Mouse (Mus musculus) heart, embryonic 16.5 days (tissue): ENCODE measurements at regions not wholly inside any gene's neighbourhood (a gene's known extent, or its start where the extent isn't known, plus 50 kb on each side); places are given as distances from the start of the nearest gene placed in this dataset.
A peak's percentile ranks its signal among the peaks of the same experiment; 100 is the strongest.

Experiments used
- ATAC-seq: fragments of 200-750 bp; cut with Nextera tagmentation; replicated peaks from 2 replicates; pipeline ENCODE4 v1.8.0; 2017; ENCODE audit warnings: moderate number of reproducible peaks; ENCODE audit not compliant: insufficient read depth, low FRiP score; ENCODE audit errors: extremely low read depth
- H3K27ac ChIP-seq: fragments of 300-500 bp; sonication (generic); 2 replicates; pipeline ENCODE4 v1.5.1; 2014; ENCODE audit warnings: mild to moderate bottlenecking, low read length, control low read depth, moderate library complexity
- H3K27me3 ChIP-seq: fragments of 300-500 bp; sonication (generic); 2 replicates; pipeline ENCODE4 v1.6.1; 2014; ENCODE audit warnings: low read length, mixed read lengths; ENCODE audit not compliant: control insufficient read depth, insufficient read depth
- H3K36me3 ChIP-seq: fragments of 300-500 bp; sonication (generic); 2 replicates; pipeline ENCODE4 v1.6.1; 2014; ENCODE audit not compliant: control insufficient read depth, insufficient read depth
- H3K4me1 ChIP-seq: fragments of 300-500 bp; sonication (generic); 2 replicates; pipeline ENCODE4 v1.6.1; 2014; ENCODE audit warnings: low read length, mixed read lengths; ENCODE audit not compliant: control insufficient read depth, insufficient read depth
- H3K4me2 ChIP-seq: fragments of 300-500 bp; sonication (generic); 2 replicates; pipeline ENCODE4 v1.6.1; 2014; ENCODE audit warnings: low read depth, mild to moderate bottlenecking, control low read depth, low read length
- H3K4me3 ChIP-seq: fragments of 300-500 bp; sonication (generic); 2 replicates; pipeline ENCODE4 v1.5.1; 2014; ENCODE audit warnings: mild to moderate bottlenecking, control low read depth, low read length
- H3K9ac ChIP-seq: fragments of 300-500 bp; sonication (generic); 2 replicates; pipeline ENCODE4 v1.6.1; 2014; ENCODE audit warnings: low read length, control low read depth
- H3K9me3 ChIP-seq: fragments of 300-500 bp; sonication (generic); replicated peaks from 2 replicates; pipeline ENCODE4 v1.6.1; 2016; ENCODE audit warnings: low read length; ENCODE audit not compliant: control insufficient read depth
- WGBS: fragments of 180-500 bp; shearing (Covaris S2); extraction: QIAGEN DNeasy Blood & Tissue Kit; methylation state at CpG from one replicate; pipeline ENCODE4 v1.1.7; 2014; 5-methylcytosine and 5-hydroxymethylcytosine counted together

- Histone ChIP-seq H3K27me3 (no peaks in the 10 kb centered on the region), H3K36me3 (no peaks in the 10 kb centered on the region), H3K4me3 (peak overlapping the region; percentile 42), H3K4me1 (peaks cover 5% of the 10 kb centered on the region; the same call in 1 of the 2 replicates), H3K9ac (peak overlapping the region; percentile 51), H3K27ac (no peak overlapping the region), H3K4me2 (peak overlapping the region; percentile 65), H3K9me3 (no peaks in the 10 kb centered on the region)
- peak; percentile 63 for ATAC-seq
- WGBS: 32% methylated on average over 10 of the region's 10 CpGs
Measured at GRCm38 (mm10) chr8:109185558-109186198, 308.1 kb upstream of the Pmfbp1 start.

- H3K4me3 ChIP-seq: no peak overlapping the region
- ATAC-seq: no peak
- no peak overlapping the region for H3K9ac ChIP-seq
- H3K27ac ChIP-seq: no peak overlapping the region
- H3K27me3 ChIP-seq: no peaks in the 10 kb centered on the region
- H3K36me3 ChIP-seq: no peaks in the 10 kb centered on the region
- WGBS: 75% methylated on average over 7 of the region's 7 CpGs
- H3K4me2 ChIP-seq: no peak overlapping the region
- no peaks in the 10 kb centered on the region for H3K9me3 ChIP-seq
- H3K4me1 ChIP-seq: peaks cover 5% of the 10 kb centered on the region; the same call in 1 of the 2 replicates
Measured at GRCm38 (mm10) chr8:109187617-109188016, 306.2 kb upstream of the Pmfbp1 start.

- 89% methylated on average over 8 of the region's 8 CpGs for WGBS
- H3K27ac ChIP-seq: no peak overlapping the region
- no peak for ATAC-seq
Measured at GRCm38 (mm10) chr8:109214247-109214646, 279.6 kb upstream of the Pmfbp1 start.

GRCm38 (mm10) chr8:109216318-109216717 lies 277.5 kb upstream of the Pmfbp1 start:
- WGBS: 90% methylated on average over 5 of the region's 5 CpGs
- Histone ChIP-seq H3K27ac (no peak overlapping the region), H3K9me3 (no peaks in the 10 kb centered on the region), H3K4me2 (no peak overlapping the region), H3K27me3 (no peaks in the 10 kb centered on the region), H3K4me3 (no peak overlapping the region), H3K9ac (no peak overlapping the region), H3K36me3 (no peaks in the 10 kb centered on the region), H3K4me1 (no peaks in the 10 kb centered on the region)
- no peak for ATAC-seq

More at GRCm38 (mm10) chr8:109214247-109214646, 279.6 kb upstream of the Pmfbp1 start:
- H3K4me1 ChIP-seq: no peaks in the 10 kb centered on the region
- H3K4me2 ChIP-seq: no peak overlapping the region
- H3K27me3 ChIP-seq: no peaks in the 10 kb centered on the region
- H3K4me3 ChIP-seq: no peak overlapping the region
- H3K36me3 ChIP-seq: no peaks in the 10 kb centered on the region
- H3K9me3 ChIP-seq: no peaks in the 10 kb centered on the region
- H3K9ac ChIP-seq: no peak overlapping the region

GRCm38 (mm10) chr8:109217326-109217725 lies 276.5 kb upstream of the Pmfbp1 start:
- ATAC-seq: no peak
- Histone ChIP-seq H3K36me3 (no peaks in the 10 kb centered on the region), H3K9ac (no peak overlapping the region), H3K4me1 (no peaks in the 10 kb centered on the region), H3K27ac (no peak overlapping the region), H3K9me3 (no peaks in the 10 kb centered on the region), H3K4me3 (no peak overlapping the region), H3K4me2 (no peak overlapping the region), H3K27me3 (no peaks in the 10 kb centered on the region)
- WGBS: 91% methylated on average over 19 of the region's 19 CpGs

GRCm38 (mm10) chr8:109232281-109233234 lies 261.3 kb upstream of the Pmfbp1 start:
- H3K9me3 ChIP-seq: no peaks in the 10 kb centered on the region
- H3K4me2 ChIP-seq: no peak overlapping the region
- H3K27ac ChIP-seq: no peak overlapping the region
- H3K27me3 ChIP-seq: no peaks in the 10 kb centered on the region
- no peaks in the 10 kb centered on the region for H3K36me3 ChIP-seq
- ATAC-seq: no peak
- no peaks in the 10 kb centered on the region for H3K4me1 ChIP-seq
- 69% methylated on average over 32 of the region's 32 CpGs for WGBS
- no peak overlapping the region for H3K9ac ChIP-seq
- no peak overlapping the region for H3K4me3 ChIP-seq

GRCm38 (mm10) chr8:109245526-109245925 lies 248.3 kb upstream of the Pmfbp1 start:
- WGBS: 69% methylated on average over 8 of the region's 8 CpGs
- no peak overlapping the region for H3K4me2 ChIP-seq

GRCm38 (mm10) chr8:109247875-109248274 lies 246.0 kb upstream of the Pmfbp1 start:
- Histone ChIP-seq H3K4me1 (no peaks in the 10 kb centered on the region), H3K36me3 (no peaks in the 10 kb centered on the region), H3K27me3 (no peaks in the 10 kb centered on the region), H3K27ac (no peak overlapping the region), H3K4me2 (no peak overlapping the region), H3K9ac (no peak overlapping the region), H3K9me3 (no peaks in the 10 kb centered on the region), H3K4me3 (no peak overlapping the region)
- WGBS: 82% methylated on average over 6 of the region's 6 CpGs
- no peak for ATAC-seq

More at GRCm38 (mm10) chr8:109245526-109245925, 248.3 kb upstream of the Pmfbp1 start:
- ATAC-seq: no peak
- Histone ChIP-seq H3K9ac (no peak overlapping the region), H3K4me1 (no peaks in the 10 kb centered on the region), H3K27me3 (no peaks in the 10 kb centered on the region), H3K36me3 (no peaks in the 10 kb centered on the region), H3K27ac (no peak overlapping the region), H3K4me3 (no peak overlapping the region), H3K9me3 (no peaks in the 10 kb centered on the region)

- Histone ChIP-seq H3K9me3 (no peaks in the 10 kb centered on the region), H3K4me3 (no peak overlapping the region), H3K36me3 (no peaks in the 10 kb centered on the region), H3K27me3 (no peaks in the 10 kb centered on the region), H3K27ac (no peak overlapping the region), H3K4me2 (no peak overlapping the region), H3K9ac (no peak overlapping the region), H3K4me1 (no peaks in the 10 kb centered on the region)
- 80% methylated on average over 6 of the region's 6 CpGs for WGBS
- ATAC-seq: no peak
Measured at GRCm38 (mm10) chr8:109248356-109248755, 245.5 kb upstream of the Pmfbp1 start.
